Mouse (Mus musculus) ES-Bruce4 (cell line): ENCODE results near the gene Ugt1a8. TPM values are rescaled to one million over a fixed set of nuclear protein-coding genes. Genes with fewer than 3 reads are reported as not detected.

Experiments
- H3K27ac ChIP-seq: 2 replicates; pipeline ENCODE4 v1.5.1; 2012; ENCODE audit warnings: low read length, inconsistent platforms; ENCODE audit not compliant: insufficient read depth
- H3K27me3 ChIP-seq: 2 replicates; pipeline ENCODE4 v1.6.1; 2012; ENCODE audit warnings: mild to moderate bottlenecking, low read length, inconsistent platforms; ENCODE audit not compliant: control insufficient read depth, poor library complexity, insufficient read depth, severe bottlenecking
- H3K36me3 ChIP-seq: 2 replicates; pipeline ENCODE4 v1.6.1; 2012; ENCODE audit warnings: inconsistent platforms, mild to moderate bottlenecking, low read length, moderate library complexity; ENCODE audit not compliant: control insufficient read depth, poor library complexity, insufficient read depth, severe bottlenecking
- H3K4me1 ChIP-seq: one replicate; pipeline ENCODE4 v1.8.1; 2011; ENCODE audit warnings: low read length; ENCODE audit not compliant: control insufficient read depth, insufficient read depth
- H3K4me3 ChIP-seq: 2 replicates; pipeline ENCODE4 v1.5.1; 2011; ENCODE audit warnings: low read depth, mild to moderate bottlenecking, low read length
- H3K9ac ChIP-seq: 2 replicates; pipeline ENCODE4 v1.6.1; 2012; ENCODE audit warnings: low read depth, mild to moderate bottlenecking, inconsistent platforms; ENCODE audit not compliant: poor library complexity, severe bottlenecking
- H3K9me3 ChIP-seq: replicated peaks from 2 replicates; pipeline ENCODE4 v1.6.1; 2012; ENCODE audit warnings: mild to moderate bottlenecking, low read length, inconsistent platforms; ENCODE audit not compliant: control insufficient read depth, poor library complexity, insufficient read depth, severe bottlenecking
- CTCF ChIP-seq: IDR thresholded peaks from one replicate; pipeline ENCODE4 v1.8.1; 2011; ENCODE audit warnings: low read depth, low read length
- EP300 ChIP-seq: IDR thresholded peaks from 2 replicates; pipeline ENCODE4 v1.6.1; 2011; ENCODE audit warnings: low read depth, low read length; ENCODE audit not compliant: insufficient read depth
- POLR2A ChIP-seq: IDR thresholded peaks from one replicate; pipeline ENCODE4 v1.8.1; 2011; ENCODE audit warnings: low read length; ENCODE audit not compliant: insufficient read depth
- polyA plus RNA-seq: library from polyadenylated mRNA; stranded (reverse); fragments of >200 nt; gene quantifications from 2 replicates; pipeline ENCODE4 v1.2.4, GENCODE M21; 2011; ENCODE audit warnings: low read depth; ENCODE audit not compliant: missing spikeins, insufficient read depth, insufficient read length

Gene Ugt1a8
- polyA plus RNA-seq, 1 experiment: not detected

DNA sequence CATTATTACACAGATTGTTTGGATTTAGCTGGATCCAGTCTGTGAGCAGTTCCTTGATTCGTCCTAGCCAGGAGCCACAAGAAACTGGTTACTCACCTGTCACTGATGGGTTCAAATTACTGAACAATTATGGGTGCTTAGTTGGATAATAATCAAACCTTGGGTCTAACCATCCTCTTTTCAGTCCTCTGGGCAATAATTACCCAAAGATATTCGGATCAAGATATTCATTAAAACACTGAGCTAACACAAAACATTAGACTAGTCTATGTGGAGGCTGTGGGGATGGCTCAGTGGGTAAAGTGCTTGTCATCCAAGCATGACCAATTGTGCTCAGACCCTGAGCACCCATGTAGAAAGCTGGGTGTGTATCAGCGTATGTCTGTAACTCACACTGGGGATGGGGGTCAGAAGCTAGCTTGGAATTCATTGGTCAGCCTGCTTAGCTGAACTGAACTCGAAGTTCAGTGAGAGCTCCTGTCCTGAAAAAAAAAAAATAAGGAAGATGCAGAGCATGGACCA lies 148.3 kb downstream of the Ugt1a8 start:
- no peaks in the 10 kb centered on the region for H3K27me3 ChIP-seq
- no peak overlapping the region for H3K27ac ChIP-seq
- H3K9ac ChIP-seq: no peak overlapping the region
- TF ChIP-seq POLR2A (no peak), EP300 (no peak), CTCF (no peak)
- no peaks in the 10 kb centered on the region for H3K4me1 ChIP-seq
- no peaks in the 10 kb centered on the region for H3K9me3 ChIP-seq
- H3K36me3 ChIP-seq: no peaks in the 10 kb centered on the region
- H3K4me3 ChIP-seq: no peak overlapping the region

DNA sequence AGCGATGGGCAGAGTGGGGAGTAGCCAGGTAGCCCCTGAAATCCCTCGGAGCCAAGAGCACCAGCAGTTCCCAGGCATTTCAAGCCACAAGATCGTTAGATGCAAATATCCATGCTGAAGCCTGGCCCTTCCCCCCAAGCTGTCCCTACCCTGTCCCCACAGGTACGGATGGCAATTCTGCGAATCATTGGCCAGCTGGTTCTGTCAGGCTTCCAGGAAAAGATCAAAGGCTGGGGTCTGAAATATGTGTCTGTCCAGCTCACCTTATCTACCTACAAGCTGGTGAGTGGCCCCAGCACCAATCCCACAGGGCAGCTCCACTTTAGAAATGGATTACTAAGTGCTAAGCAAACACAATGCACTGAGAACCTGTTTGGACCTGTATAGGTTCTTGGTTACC lies 149.7 kb downstream of the Ugt1a8 start:
- Histone ChIP-seq H3K9ac (no peak overlapping the region), H3K27ac (no peak overlapping the region), H3K27me3 (no peaks in the 10 kb centered on the region), H3K4me3 (no peak overlapping the region), H3K9me3 (no peaks in the 10 kb centered on the region), H3K36me3 (no peaks in the 10 kb centered on the region), H3K4me1 (no peaks in the 10 kb centered on the region)
- TF ChIP-seq EP300 (no peak), CTCF (no peak)

DNA sequence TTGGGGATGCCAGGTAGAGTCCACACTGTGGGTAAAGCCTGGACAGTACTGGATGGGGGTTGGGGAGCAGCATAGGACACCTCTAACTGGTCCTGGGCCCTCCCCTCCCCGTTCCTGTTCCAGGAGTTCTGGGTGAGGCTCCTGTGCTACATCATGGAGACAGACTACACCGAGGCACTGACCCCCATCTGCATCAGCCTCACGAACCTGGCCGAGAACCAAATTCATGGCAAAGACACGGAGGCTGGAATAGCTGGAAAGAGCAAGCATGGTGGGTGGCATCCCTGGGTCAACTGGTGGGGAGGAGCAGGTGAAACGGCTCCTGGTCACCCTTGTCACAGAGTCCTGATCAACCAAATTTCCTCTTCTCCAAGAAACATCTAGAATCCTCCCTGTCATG lies 151.2 kb downstream of the Ugt1a8 start:
- no peaks in the 10 kb centered on the region for H3K27me3 ChIP-seq
- no peak overlapping the region for H3K4me3 ChIP-seq
- H3K27ac ChIP-seq: no peak overlapping the region
- no peaks in the 10 kb centered on the region for H3K9me3 ChIP-seq
- H3K9ac ChIP-seq: no peak overlapping the region
- no peaks in the 10 kb centered on the region for H3K4me1 ChIP-seq
- no peaks in the 10 kb centered on the region for H3K36me3 ChIP-seq
- TF ChIP-seq EP300: no peak
- no peak for TF ChIP-seq CTCF
- TF ChIP-seq POLR2A: no peak

GRCm38 (mm10) chr1:88240072-88240471 lies 152.5 kb downstream of the Ugt1a8 start:
- no peaks in the 10 kb centered on the region for H3K27me3 ChIP-seq
- no peak overlapping the region for H3K4me3 ChIP-seq
- H3K9ac ChIP-seq: no peak overlapping the region
- no peaks in the 10 kb centered on the region for H3K4me1 ChIP-seq
- no peaks in the 10 kb centered on the region for H3K36me3 ChIP-seq
- no peaks in the 10 kb centered on the region for H3K9me3 ChIP-seq
- H3K27ac ChIP-seq: no peak overlapping the region
- TF ChIP-seq CTCF (no peak), EP300 (no peak), POLR2A (no peak)

GRCm38 (mm10) chr1:88240579-88240978 lies 153.0 kb downstream of the Ugt1a8 start:
- no peaks in the 10 kb centered on the region for H3K4me1 ChIP-seq
- TF ChIP-seq POLR2A: no peak
- no peak for TF ChIP-seq CTCF
- no peak for TF ChIP-seq EP300
- no peak overlapping the region for H3K27ac ChIP-seq
- H3K27me3 ChIP-seq: no peaks in the 10 kb centered on the region
- H3K4me3 ChIP-seq: no peak overlapping the region
- no peak overlapping the region for H3K9ac ChIP-seq
- no peaks in the 10 kb centered on the region for H3K36me3 ChIP-seq
- H3K9me3 ChIP-seq: no peaks in the 10 kb centered on the region

DNA sequence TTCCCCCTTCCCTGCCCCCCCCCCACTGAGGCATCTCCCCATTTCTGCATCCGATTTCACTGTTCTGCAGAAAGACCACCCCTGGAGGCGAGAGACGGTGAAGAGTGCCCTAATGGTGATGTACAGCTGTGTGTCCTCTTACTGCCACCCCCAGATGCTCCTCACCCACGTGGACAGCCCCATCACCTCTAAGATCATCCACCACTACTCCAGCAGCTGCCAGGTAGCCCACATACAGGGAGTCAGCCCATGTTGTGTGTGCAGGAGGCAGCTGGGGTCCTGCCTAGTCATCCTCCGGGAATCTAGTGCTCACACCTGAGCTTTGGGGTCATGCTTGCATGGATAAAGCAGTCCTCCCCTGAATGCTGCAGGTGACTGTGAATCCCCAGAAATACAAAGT lies 156.2 kb downstream of the Ugt1a8 start:
- TF ChIP-seq POLR2A (no peak), EP300 (no peak), CTCF (no peak)
- Histone ChIP-seq H3K9ac (no peak overlapping the region), H3K4me3 (no peak overlapping the region), H3K4me1 (no peaks in the 10 kb centered on the region), H3K9me3 (no peaks in the 10 kb centered on the region), H3K36me3 (no peaks in the 10 kb centered on the region), H3K27me3 (no peaks in the 10 kb centered on the region), H3K27ac (no peak overlapping the region)
